Mouse (Mus musculus) testis, postnatal 10 days (tissue): ENCODE measurements around the gene Hao1.

ENCODE experiments used
- DNase-seq: peaks from one replicate; pipeline ENCODE4 v3.0.0; 2021; ENCODE audit warnings: low spot score

Gene Hao1

DNA sequence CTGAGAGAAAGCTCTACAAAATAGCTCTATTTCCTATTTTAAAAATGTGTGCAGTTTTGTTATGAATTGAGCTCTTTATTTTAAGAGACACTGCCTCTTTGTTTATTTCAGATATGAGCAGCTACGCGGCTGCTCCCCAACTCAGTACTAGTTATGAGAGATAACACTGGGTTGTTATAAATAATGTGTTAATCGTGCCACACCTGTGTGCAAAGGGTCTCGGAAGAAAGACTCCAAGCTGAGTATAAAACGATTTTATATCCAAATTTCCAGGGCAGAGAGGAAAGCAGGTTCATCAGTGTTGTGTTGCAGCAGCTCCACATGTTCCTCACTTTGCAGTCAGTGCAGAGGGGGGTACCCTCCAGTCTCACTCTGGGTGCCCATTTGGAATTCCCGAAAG is 91.8 kb downstream of the Hao1 start:
- no peak for DNase-seq

DNA sequence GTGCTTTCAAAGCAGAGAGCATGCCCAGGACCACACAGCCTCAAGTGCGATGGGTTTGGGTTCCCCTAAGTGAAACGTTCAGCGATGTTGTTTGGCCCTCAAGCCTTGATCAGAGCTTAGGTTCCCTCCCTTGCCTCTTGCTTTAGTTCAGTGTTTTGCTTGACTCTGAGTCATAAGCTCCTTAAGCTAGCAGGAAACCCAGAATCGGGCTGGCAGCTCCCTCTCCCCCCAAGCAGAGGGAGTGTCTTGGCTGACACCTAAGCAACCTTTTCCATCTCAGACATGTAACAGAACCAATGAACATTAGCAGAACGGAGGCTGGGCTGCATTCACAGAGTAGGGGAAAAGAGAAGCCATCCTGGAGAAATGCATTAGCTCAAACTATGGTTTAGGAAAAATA is 93.3 kb downstream of the Hao1 start:
- no peak for DNase-seq

DNA sequence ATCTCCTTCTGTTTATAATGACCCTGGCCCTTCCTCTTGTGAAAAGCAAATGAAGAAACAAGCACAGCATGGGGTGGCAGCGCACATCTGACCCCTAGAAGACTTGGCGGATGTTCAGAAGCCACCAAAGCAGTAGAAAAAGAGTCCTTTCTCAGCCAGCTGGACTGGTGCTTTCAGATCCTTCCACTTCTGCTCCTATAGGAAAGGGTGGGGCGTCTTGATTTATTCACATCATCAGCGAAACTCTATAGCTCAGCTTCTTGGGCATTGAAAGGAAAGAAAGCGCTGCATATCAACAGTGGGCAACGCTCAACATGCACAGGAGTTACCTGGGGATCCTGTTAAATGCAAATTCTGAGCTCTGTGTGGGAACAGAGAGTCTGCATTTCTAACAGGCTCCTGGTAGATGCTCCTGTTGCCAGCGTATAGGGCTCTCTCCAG is 98.1 kb downstream of the Hao1 start:
- no peak for DNase-seq

DNA sequence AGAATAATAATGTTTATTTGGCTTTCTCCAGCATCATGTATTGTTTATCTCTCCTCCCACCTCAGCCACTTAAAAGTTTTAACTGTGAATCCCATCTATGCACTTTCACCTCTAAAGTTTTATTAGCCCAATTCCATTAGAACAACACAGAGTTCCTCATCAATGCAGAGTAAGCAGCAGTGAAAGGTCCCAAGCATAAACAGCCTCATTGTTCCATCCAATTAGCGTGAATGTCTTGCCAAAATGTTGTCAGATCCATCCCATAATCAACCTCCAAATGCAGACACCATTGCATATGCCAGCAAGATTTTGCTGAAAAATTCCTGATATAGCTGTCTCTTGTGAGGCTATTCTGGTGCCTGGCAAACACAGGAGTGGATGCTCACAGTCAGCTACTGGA is 101.4 kb downstream of the Hao1 start:
- DNase-seq = no peak

DNA sequence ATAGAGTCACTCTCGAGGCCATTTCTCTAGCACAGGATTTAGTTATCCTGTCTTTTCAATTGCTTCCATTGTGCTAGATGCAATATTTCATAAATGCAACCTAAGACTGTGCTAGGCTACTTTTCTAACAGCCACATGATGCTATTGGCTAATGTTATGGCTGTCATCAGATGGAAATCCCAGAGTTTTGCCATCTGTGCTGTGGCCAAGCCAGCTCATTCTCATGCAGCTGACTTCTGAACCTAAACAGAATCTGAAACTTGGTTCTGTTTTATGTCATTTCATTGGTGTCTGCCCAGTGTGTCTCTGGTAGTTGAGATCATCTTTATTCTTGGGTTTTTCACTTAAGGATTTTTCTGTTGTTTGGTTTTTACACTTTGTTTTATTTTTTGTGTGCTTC is 103.2 kb downstream of the Hao1 start:
- DNase-seq = no peak
